Comparison of ENCODE assay signal across 14 mouse cellular contexts in genomic region chr5:8943836-8944235, GRCm38 (mm10). TPM values are rescaled to one million over a fixed set of nuclear protein-coding genes. Genes with fewer than 3 reads are reported as not detected.
DNase-seq lines count a peak whose midpoint lies in the region; ATAC-seq lines count a peak whose summit lies in the region.
"Had no signal": no experiment of that assay in that cellular context is flagged by ENCODE, and none has a peak within 500 bp of the region (broad histone marks: within the 10 kb centered on the region; RNA-seq: fewer than 3 reads in every experiment).

No protein-coding gene starts in this region.

- ATAC-seq in common myeloid progenitor, adult 5-6 weeks (replicated peaks; ENCODE audit: low read depth, poor library complexity, severe bottlenecking), result peak; percentile 99
- no peak for ATAC-seq in liver, embryonic 11.5 days (replicated peaks; ENCODE audit: low FRiP score)
- ATAC-seq: intestine, embryonic 15.5 days; midbrain, embryonic 16.5 days had no signal

- H3K9me3 ChIP-seq in liver, embryonic 11.5 days (ENCODE audit: control insufficient read depth, low read length), result no peaks in the 10 kb centered on the region
- H3K9me3 ChIP-seq: intestine, embryonic 15.5 days; neural tube, embryonic 13.5 days had no signal

- DNase-seq in gastrocnemius, adult 18-20 months (ENCODE audit: low spot score), result peak; percentile 77
- DNase-seq in gastrocnemius, postnatal 4 days (ENCODE audit: low spot score in 2 of 2), result no peak
- DNase-seq in A20 (ENCODE audit: low read depth, low spot score) (peak; percentile 91), liver (no peak)
- peak; percentile 16 for DNase-seq in induced T-regulatory cell, adult 2 months (ENCODE audit: low read depth)
- DNase-seq in ovary, postnatal 10 days (ENCODE audit: low spot score), result no peak
- DNase-seq in liver, embryonic 11.5 days (ENCODE audit: low spot score), result no peak
- DNase-seq: adrenal gland, adult 2 months; kidney, postnatal 25 days; right cerebral cortex, adult 18-20 months had no signal

- H3K4me1 ChIP-seq in liver, embryonic 11.5 days (replicated peaks; ENCODE audit: control insufficient read depth, insufficient read depth, low read length), result no peaks in the 10 kb centered on the region
- H3K4me1 ChIP-seq: intestine, embryonic 15.5 days; neural tube, embryonic 13.5 days had no signal

- H3K4me2 ChIP-seq in liver, embryonic 11.5 days, result no peak overlapping the region
- H3K4me2 ChIP-seq: intestine, embryonic 15.5 days; neural tube, embryonic 13.5 days had no signal

- no peak overlapping the region for H3K9ac ChIP-seq in liver, embryonic 11.5 days (ENCODE audit: low read depth, low read length)
- H3K9ac ChIP-seq: intestine, embryonic 15.5 days; neural tube, embryonic 13.5 days had no signal

- WGBS in liver, embryonic 11.5 days, result 72% methylated on average over 3 of the region's 3 CpGs

- H3K36me3 ChIP-seq in liver, embryonic 11.5 days (ENCODE audit: control insufficient read depth, insufficient read depth, low read length), result no peaks in the 10 kb centered on the region
- H3K36me3 ChIP-seq: intestine, embryonic 15.5 days; neural tube, embryonic 13.5 days had no signal

- H3K4me3 ChIP-seq in liver, embryonic 11.5 days (ENCODE audit: low read depth, low read length), result no peak overlapping the region
- H3K4me3 ChIP-seq: intestine, embryonic 15.5 days; neural tube, embryonic 13.5 days had no signal

- H3K27ac ChIP-seq in liver, embryonic 11.5 days (ENCODE audit: low read depth, low read length), result no peak overlapping the region
- H3K27ac ChIP-seq: intestine, embryonic 15.5 days; neural tube, embryonic 13.5 days had no signal

- H3K27me3 ChIP-seq in liver, embryonic 11.5 days (replicated peaks; ENCODE audit: control insufficient read depth, insufficient read depth, low read length), result no peaks in the 10 kb centered on the region
- H3K27me3 ChIP-seq: intestine, embryonic 15.5 days; neural tube, embryonic 13.5 days had no signal

RNA-seq across cellular contexts. Expression of gene Abcb4, which starts 50.3 kb away (rescaled TPM):
- 10 to 100 TPM; 84.6 to 95.4 TPM for total RNA-seq in gastrocnemius, adult 18-20 months (2021)
- 1 to 10 TPM; 6.2 to 6.7 TPM for total RNA-seq in gastrocnemius, postnatal 4 days (2021)
- 88.6 and 110 TPM in 2 replicates for total RNA-seq in common myeloid progenitor, adult 5-6 weeks (2017)
- 32.6 and 35.8 TPM in 2 replicates for polyA plus RNA-seq in liver, embryonic 11.5 days (2014; fragmentation: Nextera tagmentation; extraction: Ambion mirVana)

RNA-seq across cellular contexts. Expression of gene Crot, which starts 53.3 kb away (rescaled TPM):
- 10 to 100 TPM; 26.6 to 26.7 TPM for total RNA-seq in gastrocnemius, adult 18-20 months (2021)
- total RNA-seq in gastrocnemius, postnatal 4 days (2021), result 10 to 100 TPM; 33.1 to 39.9 TPM
- total RNA-seq in common myeloid progenitor, adult 5-6 weeks (2017), result 44.1 and 51.0 TPM in 2 replicates
- 35.6 and 42.6 TPM in 2 replicates for polyA plus RNA-seq in liver, embryonic 11.5 days (2014; fragmentation: Nextera tagmentation; extraction: Ambion mirVana)

Comparison
In these comparisons a context has a peak if more than half of its experiments do, and no peak if none do; other contexts are left out.
1. DNase-seq: peak in gastrocnemius, adult 18-20 months (single experiment), A20 (single experiment) and induced T-regulatory cell, adult 2 months (single experiment); none in gastrocnemius, postnatal 4 days (0 of 2), liver (single experiment), ovary, postnatal 10 days (single experiment) and liver, embryonic 11.5 days (single experiment).
2. RNA of gene Abcb4, which starts 50.3 kb away (total RNA-seq): 88.6 to 110 TPM in common myeloid progenitor, adult 5-6 weeks and 84.6 to 95.4 TPM in gastrocnemius, adult 18-20 months; 6.2 to 6.7 TPM in gastrocnemius, postnatal 4 days; every median in the first group is over 10 times any median in the second.